Mouse (Mus musculus) kidney, postnatal 0 days (tissue): ENCODE results near the gene Nup98. TPM values are rescaled to one million over a fixed set of nuclear protein-coding genes. Genes with fewer than 3 reads are reported as not detected.

Experiments used
- ATAC-seq: fragments of 200-750 bp; cut with Nextera tagmentation; replicated peaks from 2 replicates; pipeline ENCODE4 v1.8.0; 2017; ENCODE audit warnings: low read depth, moderate number of reproducible peaks, moderate TSS enrichment, moderate library complexity; ENCODE audit not compliant: low FRiP score
- DNase-seq: peaks from one replicate; pipeline ENCODE4 v3.0.0-alpha.2; 2016; ENCODE audit warnings: low spot score
- H3K27ac ChIP-seq: fragments of 300-500 bp; sonication (generic); 2 replicates; pipeline ENCODE4 v1.5.1; 2014; ENCODE audit warnings: mild to moderate bottlenecking
- H3K27me3 ChIP-seq: fragments of 300-500 bp; sonication (generic); 2 replicates; pipeline ENCODE4 v1.6.1; 2014; ENCODE audit warnings: low read length, mixed read lengths; ENCODE audit not compliant: insufficient read depth
- H3K36me3 ChIP-seq: fragments of 300-500 bp; sonication (generic); 2 replicates; pipeline ENCODE4 v1.6.1; 2014; ENCODE audit warnings: low read length, mixed read lengths; ENCODE audit not compliant: insufficient read depth
- H3K4me1 ChIP-seq: fragments of 300-500 bp; sonication (generic); replicated peaks from 2 replicates; pipeline ENCODE4 v1.6.1; 2014; ENCODE audit warnings: antibody characterized with exemption, low read length, mixed read lengths; ENCODE audit not compliant: insufficient read depth
- H3K4me2 ChIP-seq: fragments of 300-500 bp; sonication (generic); 2 replicates; pipeline ENCODE4 v1.6.1; 2014; ENCODE audit warnings: mild to moderate bottlenecking, low read length, moderate library complexity, mixed read lengths
- H3K4me3 ChIP-seq: fragments of 300-500 bp; sonication (generic); replicated peaks from 2 replicates; pipeline ENCODE4 v1.5.1; 2014; ENCODE audit warnings: low read depth, low read length
- H3K9ac ChIP-seq: fragments of 300-500 bp; sonication (generic); 2 replicates; pipeline ENCODE4 v1.6.1; 2014; ENCODE audit warnings: low read depth, low read length
- H3K9me3 ChIP-seq: fragments of 300-500 bp; sonication (generic); replicated peaks from 2 replicates; pipeline ENCODE4 v1.6.1; 2016; ENCODE audit warnings: low read length, inconsistent platforms, mixed read lengths
- CTCF ChIP-seq: IDR thresholded peaks from 2 replicates; pipeline ENCODE4 v1.5.1; 2016; ENCODE audit warnings: antibody characterized with exemption, low read depth, mild to moderate bottlenecking, moderate library complexity
- WGBS: fragments of 180-500 bp; shearing (Covaris S2); extraction: QIAGEN DNeasy Blood & Tissue Kit; methylation state at CpG from one replicate; pipeline ENCODE4 v1.1.7; 2014; 5-methylcytosine and 5-hydroxymethylcytosine counted together
- polyA plus RNA-seq: library from polyadenylated mRNA; unstranded; fragments of >200 nt; fragmentation: Nextera tagmentation; extraction: Ambion mirVana; gene quantifications from 2 replicates; pipeline ENCODE4 v1.2.1, GENCODE M21; 2015

Nup98 gene
- polyA plus RNA-seq, 1 experiment from 2014 or later, result 19.1 TPM

- no peaks in the 10 kb centered on the region for H3K9me3 ChIP-seq
- H3K4me3 ChIP-seq, result no peak within 1 kb of the TSS
- no peak within 1 kb of the TSS for H3K4me2 ChIP-seq
- H3K27me3 ChIP-seq, result no peaks in the 10 kb centered on the region
- no peak for DNase-seq
- H3K36me3 ChIP-seq, result peaks cover 21% of the 10 kb centered on the region
- TF ChIP-seq CTCF, result no peak
- H3K9ac ChIP-seq, result no peak within 1 kb of the TSS
- ATAC-seq, result no peak; the same call in 1 of the 2 replicates
- H3K27ac ChIP-seq, result no peak within 1 kb of the TSS
- WGBS, result 45% methylated on average over 7 of the region's 7 CpGs
- no peaks in the 10 kb centered on the region for H3K4me1 ChIP-seq
These were observed 93.2 kb downstream of the Nup98 start, which contains the start of gene Chrna10 for GRCm38 (mm10) chr7:102116579-102117331. Gene Chrna10, minus strand, starts transcription at chr7:102116828.

GRCm38 (mm10) chr7:102113151-102113729, 96.7 kb downstream of the Nup98 start:
- H3K36me3 ChIP-seq, result no peaks in the 10 kb centered on the region
- no peak overlapping the region for H3K4me2 ChIP-seq
- DNase-seq (no peak), ATAC-seq (no peak)
- H3K4me3 ChIP-seq, result no peak overlapping the region
- 84% methylated on average over 45 of the region's 45 CpGs for WGBS
- no peaks in the 10 kb centered on the region for H3K9me3 ChIP-seq
- no peaks in the 10 kb centered on the region for H3K4me1 ChIP-seq
- no peak overlapping the region for H3K27ac ChIP-seq
- no peak overlapping the region for H3K9ac ChIP-seq
- H3K27me3 ChIP-seq, result no peaks in the 10 kb centered on the region
- no peak for TF ChIP-seq CTCF

- Histone ChIP-seq H3K4me2 (no peak overlapping the region), H3K9ac (no peak overlapping the region), H3K27ac (no peak overlapping the region), H3K9me3 (no peaks in the 10 kb centered on the region), H3K27me3 (no peaks in the 10 kb centered on the region), H3K36me3 (no peaks in the 10 kb centered on the region), H3K4me3 (no peak overlapping the region), H3K4me1 (no peaks in the 10 kb centered on the region)
- no peak for TF ChIP-seq CTCF
- 85% methylated on average over 4 of the region's 4 CpGs for WGBS
- no peak for ATAC-seq
- no peak for DNase-seq
These were observed 100.2 kb downstream of the Nup98 start for GRCm38 (mm10) chr7:102109746-102110145.

- no peak within 1 kb of the TSS for H3K9ac ChIP-seq
- no peaks in the 10 kb centered on the region for H3K4me1 ChIP-seq
- H3K36me3 ChIP-seq, result no peaks in the 10 kb centered on the region
- WGBS, result 72% methylated on average over 7 of the region's 7 CpGs
- ATAC-seq (no peak), DNase-seq (no peak)
- no peaks in the 10 kb centered on the region for H3K27me3 ChIP-seq
- no peak for TF ChIP-seq CTCF
- no peak within 1 kb of the TSS for H3K27ac ChIP-seq
- H3K4me3 ChIP-seq, result no peak within 1 kb of the TSS
- H3K4me2 ChIP-seq, result no peak within 1 kb of the TSS
- no peaks in the 10 kb centered on the region for H3K9me3 ChIP-seq
These were observed 100.8 kb downstream of the Nup98 start, which contains the start of gene Art5 for GRCm38 (mm10) chr7:102109171-102109570. Gene Art5, minus strand, starts transcription at chr7:102109489.

- H3K36me3 ChIP-seq, result no peaks in the 10 kb centered on the region
- H3K4me3 ChIP-seq, result no peak overlapping the region
- H3K27me3 ChIP-seq, result no peaks in the 10 kb centered on the region
- TF ChIP-seq CTCF, result no peak
- DNase-seq, result no peak
- no peaks in the 10 kb centered on the region for H3K9me3 ChIP-seq
- H3K27ac ChIP-seq, result no peak overlapping the region
- ATAC-seq, result no peak
- H3K4me2 ChIP-seq, result no peak overlapping the region
- no peaks in the 10 kb centered on the region for H3K4me1 ChIP-seq
- 86% methylated on average over 1 of the region's 1 CpGs for WGBS
- H3K9ac ChIP-seq, result no peak overlapping the region
These were observed 101.8 kb downstream of the Nup98 start for GRCm38 (mm10) chr7:102108206-102108605.

GRCm38 (mm10) chr7:102106700-102107141, 103.3 kb downstream of the Nup98 start:
- DNase-seq, result peak; percentile 17
- Histone ChIP-seq H3K4me3 (0 out of 2 replicates have a peak overlapping the region, but pooled peaks have one; percentile 4), H3K36me3 (no peaks in the 10 kb centered on the region), H3K27ac (no peak overlapping the region), H3K27me3 (no peaks in the 10 kb centered on the region), H3K4me1 (no peaks in the 10 kb centered on the region), H3K4me2 (peak overlapping the region; percentile 55), H3K9me3 (no peaks in the 10 kb centered on the region), H3K9ac (peak overlapping the region; percentile 32)
- WGBS, result 24% methylated on average over 23 of the region's 23 CpGs
- ATAC-seq, result no peak
- no peak for TF ChIP-seq CTCF
